In the genomic region with DNA sequence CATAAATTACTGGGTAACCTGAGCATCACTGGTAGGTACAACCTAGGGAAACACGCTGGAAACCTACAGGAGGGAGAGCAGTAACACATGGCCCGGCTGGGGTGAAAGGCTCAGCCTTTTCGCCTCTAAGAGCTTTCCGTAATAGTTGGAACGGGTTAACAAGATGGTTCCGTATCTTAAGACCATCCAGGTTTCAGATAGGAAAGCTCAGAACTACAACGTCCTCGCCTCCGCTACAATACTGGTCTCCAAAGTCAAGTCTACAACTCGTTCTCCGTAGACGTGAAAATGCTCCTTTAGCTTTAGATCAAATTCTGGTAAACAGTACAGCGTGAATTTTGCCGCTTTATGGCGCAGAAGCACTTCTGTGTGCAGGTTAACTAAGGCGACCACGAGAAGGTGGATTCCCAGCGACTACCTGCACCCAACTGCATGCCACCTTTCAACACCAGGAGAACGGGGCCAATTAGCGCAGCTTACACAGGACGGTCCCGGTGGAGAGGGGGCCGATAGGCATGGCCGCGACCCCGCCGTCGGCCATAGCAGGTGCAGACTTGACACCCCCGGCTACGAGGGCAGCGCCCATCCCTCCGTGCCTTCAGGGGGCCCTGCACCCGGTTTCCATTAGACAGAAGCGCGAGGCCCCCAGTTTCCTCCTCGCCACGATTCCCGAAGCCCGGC, we compare ENCODE assay signal across 8 mouse cellular contexts. TPM values are rescaled to one million over a fixed set of nuclear protein-coding genes. Genes with fewer than 3 reads are reported as not detected.
DNase-seq lines count a peak whose midpoint lies in the region; ATAC-seq and TF ChIP-seq lines count a peak whose summit lies in the region.

No protein-coding gene starts in this region.

- H3K4me2 ChIP-seq in hindbrain, embryonic 16.5 days (ENCODE audit: low read length): peak overlapping the region; percentile 64
- peak overlapping the region; percentile 64 for H3K4me2 ChIP-seq in midbrain, embryonic 14.5 days (ENCODE audit: low read length)

- WGBS in hindbrain, embryonic 16.5 days: under 1% methylated on average over 39 of the region's 39 CpGs
- WGBS in midbrain, embryonic 14.5 days: under 1% methylated on average over 39 of the region's 39 CpGs

- no peak for ATAC-seq in megakaryocyte, adult 5-6 weeks (ENCODE audit: poor library complexity, severe bottlenecking)
- peak; percentile 16 for ATAC-seq in hindbrain, embryonic 16.5 days
- peak; percentile 19 for ATAC-seq in midbrain, embryonic 14.5 days (ENCODE audit: low FRiP score, low TSS enrichment)

- peaks cover 36% of the 10 kb centered on the region for H3K36me3 ChIP-seq in megakaryocyte, embryonic 14.5 days (replicated peaks; ENCODE audit: low read length)
- H3K36me3 ChIP-seq in hindbrain, embryonic 16.5 days (ENCODE audit: control insufficient read depth, insufficient read depth, low read length): peaks cover 10% of the 10 kb centered on the region
- H3K36me3 ChIP-seq in midbrain, embryonic 14.5 days (ENCODE audit: control insufficient read depth, insufficient read depth, low read length): peaks cover 25% of the 10 kb centered on the region

- peak overlapping the region; percentile 98 for H3K9ac ChIP-seq in hindbrain, embryonic 16.5 days (ENCODE audit: low read depth, low read length)
- peak overlapping the region; percentile 93 for H3K9ac ChIP-seq in midbrain, embryonic 14.5 days (replicated peaks; ENCODE audit: low read length)

- DNase-seq in midbrain, embryonic 14.5 days: no peak
- no peak for DNase-seq in right cerebral cortex, postnatal 14 days
- no peak for DNase-seq in gastrocnemius, postnatal 4 days (ENCODE audit: low spot score in 2 of 2)
- DNase-seq in embryo, embryonic 10 days (ENCODE audit: low spot score): no peak

- H3K4me3 ChIP-seq in megakaryocyte, embryonic 14.5 days (replicated peaks): peak overlapping the region; percentile 99
- peak overlapping the region; percentile 80 for H3K4me3 ChIP-seq in cortical plate, adult 2 months (ENCODE audit: insufficient read depth, low read length)
- H3K4me3 ChIP-seq in hindbrain, embryonic 16.5 days (ENCODE audit: low read length): peak overlapping the region; percentile 97
- H3K4me3 ChIP-seq in midbrain, embryonic 14.5 days (replicated peaks; ENCODE audit: low read depth, low read length): peak overlapping the region; percentile 95

- no peak for TF ChIP-seq POLR2A in cortical plate, adult 2 months (IDR thresholded peaks at IDR 0.05; ENCODE audit: extremely low read depth, insufficient read depth, low read length)

- no peaks in the 10 kb centered on the region for H3K27me3 ChIP-seq in megakaryocyte, embryonic 14.5 days (replicated peaks)
- H3K27me3 ChIP-seq in hindbrain, embryonic 16.5 days (replicated peaks; ENCODE audit: control insufficient read depth, insufficient read depth, low read length): no peaks in the 10 kb centered on the region
- H3K27me3 ChIP-seq in midbrain, embryonic 14.5 days (ENCODE audit: control insufficient read depth, insufficient read depth, low read length): no peaks in the 10 kb centered on the region

- no peak for TF ChIP-seq CTCF in cortical plate, adult 2 months (IDR thresholded peaks at IDR 0.05; ENCODE audit: extremely low read depth, insufficient read depth, low read length)

- H3K9me3 ChIP-seq in megakaryocyte, embryonic 14.5 days: no peaks in the 10 kb centered on the region
- H3K9me3 ChIP-seq in hindbrain, embryonic 16.5 days (ENCODE audit: control insufficient read depth, low read length): no peaks in the 10 kb centered on the region
- no peaks in the 10 kb centered on the region for H3K9me3 ChIP-seq in midbrain, embryonic 14.5 days (ENCODE audit: control insufficient read depth, low read length)

- peak overlapping the region; percentile 55; the same call in 1 of the 2 replicates for H3K27ac ChIP-seq in cortical plate, adult 2 months (ENCODE audit: insufficient read depth, low read length)
- peak overlapping the region; percentile 97 for H3K27ac ChIP-seq in hindbrain, embryonic 16.5 days (ENCODE audit: low read depth, low read length)
- H3K27ac ChIP-seq in midbrain, embryonic 14.5 days (replicated peaks; ENCODE audit: low read depth, low read length): peak overlapping the region; percentile 98

- peaks cover 48% of the 10 kb centered on the region for H3K4me1 ChIP-seq in megakaryocyte, embryonic 14.5 days
- H3K4me1 ChIP-seq in cortical plate, adult 2 months (ENCODE audit: control insufficient read depth, insufficient read depth, low read length): peaks cover 3% of the 10 kb centered on the region; the same call in 1 of the 2 replicates
- H3K4me1 ChIP-seq in hindbrain, embryonic 16.5 days (ENCODE audit: control insufficient read depth, insufficient read depth, low read depth, low read length): peaks cover 25% of the 10 kb centered on the region
- H3K4me1 ChIP-seq in midbrain, embryonic 14.5 days (ENCODE audit: control insufficient read depth, insufficient read depth, low read length): peaks cover 23% of the 10 kb centered on the region

RNA-seq across cellular contexts. Expression of gene Ankrd10, which starts 1.1 kb away (rescaled TPM):
- polyA plus RNA-seq in megakaryocyte, embryonic 14.5 days (2012; ENCODE audit: insufficient read depth, low replicate concordance): 12.2 and 13.2 TPM in 2 replicates
- 32.8 and 37.5 TPM in 2 replicates for total RNA-seq in megakaryocyte, adult 5-6 weeks (2015)
- total RNA-seq in megakaryocyte, adult 5-6 weeks (2017): 27.2 and 29.4 TPM in 2 replicates
- polyA plus RNA-seq in cortical plate, adult 2 months (2012; rRNA removed): 65.9 and 67.2 TPM in 2 replicates
- 71.4 and 80.5 TPM in 2 replicates for polyA plus RNA-seq in hindbrain, embryonic 16.5 days (2015; fragmentation: Nextera tagmentation; extraction: Ambion mirVana)
- polyA plus RNA-seq in midbrain, embryonic 14.5 days (2014; fragmentation: Nextera tagmentation; extraction: Ambion mirVana): 94.4 and 99.8 TPM in 2 replicates
- 10 to 100 TPM; 68.0 to 98.1 TPM for total RNA-seq in gastrocnemius, postnatal 4 days (2021)
